Mouse (Mus musculus): ENCODE results near the gene Elmo2.

DNA sequence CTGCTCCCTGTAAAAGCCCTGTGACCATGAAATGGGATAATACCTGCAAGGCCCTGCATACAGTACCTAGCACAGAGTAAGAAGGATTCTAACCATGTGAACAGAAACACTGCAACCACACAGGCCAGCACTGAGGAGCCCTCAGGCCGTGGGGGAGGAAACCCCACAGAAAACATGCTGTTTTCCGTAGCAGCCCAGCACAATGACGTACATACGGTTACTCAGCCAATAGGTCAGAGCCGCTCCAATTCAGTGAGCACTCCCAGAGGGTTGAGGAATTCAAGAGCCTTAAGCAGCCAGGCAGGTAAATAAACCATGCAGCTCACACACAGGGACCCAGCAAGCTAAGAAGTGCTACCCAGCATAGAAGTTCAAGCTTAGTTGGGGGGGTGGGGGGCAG is 2.4 kb downstream of the Elmo2 start:
- TF ChIP-seq ZC3H11A (IDR thresholded peaks at IDR 0.05; ENCODE audit: borderline replicate concordance, low read depth, low read length) (no peak), HCFC1 (IDR thresholded peaks at IDR 0.05; ENCODE audit: borderline replicate concordance, insufficient read depth, low read length) (no peak), ZNF384 (IDR thresholded peaks at IDR 0.05; ENCODE audit: low read depth, low read length) (no peak)
